Mouse (Mus musculus) CH12.LX (cell line): ENCODE measurements around the gene Nlrp6. TPM values are rescaled to one million over a fixed set of nuclear protein-coding genes. Genes with fewer than 3 reads are reported as not detected.

Source experiments
- DNase-seq: peaks from one replicate; pipeline ENCODE4 v3.0.0-alpha.2; 2013; ENCODE audit errors: extremely low read depth
- H3K27ac ChIP-seq: 2 replicates; pipeline ENCODE4 v1.5.1; 2012; ENCODE audit warnings: low read depth, mild to moderate bottlenecking, control low read depth, moderate library complexity; ENCODE audit not compliant: insufficient read depth
- H3K27me3 ChIP-seq: replicated peaks from 2 replicates; pipeline ENCODE3; 2012; ENCODE audit warnings: inconsistent platforms
- H3K36me3 ChIP-seq, 2 experiments: replicated peaks in 1 of 2; 2 replicates each; pipeline versions ENCODE3 to v1.6.1; 2012; ENCODE audit warnings: inconsistent platforms in 1 of 2, low read length in 1 of 2, mild to moderate bottlenecking in 1 of 2, mixed read lengths in 1 of 2, moderate library complexity in 1 of 2; ENCODE audit not compliant: control insufficient read depth in 1 of 2, insufficient read depth in 1 of 2
- H3K4me1 ChIP-seq, 2 experiments: 2 replicates each; pipeline ENCODE4 v1.6.1; 2012; ENCODE audit warnings: inconsistent platforms in 1 of 2, moderate library complexity in 1 of 2; ENCODE audit not compliant: insufficient read depth in 2 of 2, control insufficient read depth in 1 of 2
- H3K4me2 ChIP-seq: 2 replicates; pipeline ENCODE4 v1.6.1; 2012; ENCODE audit warnings: low read depth, mild to moderate bottlenecking, control low read depth; ENCODE audit not compliant: poor library complexity, insufficient read depth, severe bottlenecking
- H3K4me3 ChIP-seq, 3 experiments: fragments of 150-350 bp in 1 of 3; sonication (generic) in 1 of 3; replicated peaks in 1 of 3; 2 replicates each; pipeline versions ENCODE3 to v1.5.1; 2011 to 2012; ENCODE audit warnings: low read depth in 2 of 3, low read length in 2 of 3, mild to moderate bottlenecking in 2 of 3, moderate library complexity in 2 of 3, control low read depth in 1 of 3, improper control_type of control experiment in 1 of 3, inconsistent platforms in 1 of 3, mixed read lengths in 1 of 3; ENCODE audit not compliant: poor library complexity in 1 of 3
- H3K79me2 ChIP-seq: replicated peaks from 2 replicates; pipeline ENCODE4 v1.6.1; 2012; ENCODE audit warnings: mild to moderate bottlenecking, moderate library complexity; ENCODE audit not compliant: control insufficient read depth, poor library complexity, insufficient read depth, severe bottlenecking; ENCODE audit errors: extremely low read depth
- H3K9ac ChIP-seq: 2 replicates; pipeline ENCODE4 v1.6.1; 2012; ENCODE audit warnings: low read depth, mild to moderate bottlenecking, control low read depth, moderate library complexity; ENCODE audit not compliant: insufficient read depth
- H3K9me3 ChIP-seq: replicated peaks from 2 replicates; pipeline ENCODE3; 2012; ENCODE audit warnings: low read length, inconsistent platforms, mixed read lengths
- BHLHE40 ChIP-seq: IDR thresholded peaks from 2 replicates; pipeline ENCODE4 v1.6.1; 2011; ENCODE audit warnings: mild to moderate bottlenecking, low read depth, low read length, improper control_type of control experiment
- CHD1 ChIP-seq: IDR thresholded peaks from 2 replicates; pipeline ENCODE4 v1.6.1; 2012; ENCODE audit warnings: low read depth, low read length, improper control_type of control experiment, inconsistent platforms
- E2F4 ChIP-seq: IDR thresholded peaks from 2 replicates; pipeline ENCODE4 v1.6.1; 2011; ENCODE audit warnings: low read depth, low read length, improper control_type of control experiment; ENCODE audit not compliant: insufficient replicate concordance
- EP300 ChIP-seq: IDR thresholded peaks from 2 replicates; pipeline ENCODE4 v1.6.1; 2011; ENCODE audit warnings: low read length, improper control_type of control experiment
- HCFC1 ChIP-seq: IDR thresholded peaks from 2 replicates; pipeline ENCODE4 v1.6.1; 2012; ENCODE audit warnings: low read depth, mild to moderate bottlenecking, inconsistent platforms, low read length, improper control_type of control experiment
- IRF4 ChIP-seq: IDR thresholded peaks from 2 replicates; pipeline ENCODE4 v1.6.1; 2014; ENCODE audit warnings: low read depth, mild to moderate bottlenecking, inconsistent platforms, low read length, improper control_type of control experiment
- JUN ChIP-seq: IDR thresholded peaks from 2 replicates; pipeline ENCODE4 v1.6.1; 2011; ENCODE audit warnings: low read depth, mild to moderate bottlenecking, low read length, improper control_type of control experiment, moderate library complexity; ENCODE audit not compliant: insufficient read depth
- JUND ChIP-seq: conservative IDR thresholded peaks from 2 replicates; pipeline ENCODE4 v1.6.1; 2011; ENCODE audit warnings: low read depth, low read length, improper control_type of control experiment
- KAT2A ChIP-seq: IDR thresholded peaks from 2 replicates; pipeline ENCODE4 v1.6.1; 2012; ENCODE audit warnings: low read length, improper control_type of control experiment, inconsistent platforms; ENCODE audit not compliant: insufficient replicate concordance
- MAFK ChIP-seq: IDR thresholded peaks from 2 replicates; pipeline ENCODE4 v1.6.1; 2011; ENCODE audit warnings: low read length, improper control_type of control experiment; ENCODE audit not compliant: insufficient replicate concordance
- MAX ChIP-seq: IDR thresholded peaks from 2 replicates; pipeline ENCODE4 v1.6.1; 2011; ENCODE audit warnings: low read length, improper control_type of control experiment
- MEF2A ChIP-seq: IDR thresholded peaks from 2 replicates; pipeline ENCODE4 v1.6.1; 2014; ENCODE audit warnings: low read depth, mild to moderate bottlenecking, inconsistent platforms, low read length, improper control_type of control experiment, borderline replicate concordance
- MXI1 ChIP-seq: IDR thresholded peaks from 2 replicates; pipeline ENCODE4 v1.6.1; 2011; ENCODE audit warnings: mild to moderate bottlenecking, low read depth, low read length, improper control_type of control experiment
- MYC ChIP-seq: IDR thresholded peaks from 2 replicates; pipeline ENCODE4 v1.6.1; 2011; ENCODE audit warnings: low read depth, mild to moderate bottlenecking, improper control_type of control experiment, low read length
- POLR2A ChIP-seq: IDR thresholded peaks from 2 replicates; pipeline ENCODE4 v1.6.1; 2011; ENCODE audit warnings: low read depth, mild to moderate bottlenecking, improper control_type of control experiment, low read length
- POLR2AphosphoS2 ChIP-seq: IDR thresholded peaks from 2 replicates; pipeline ENCODE4 v1.6.1; 2011; ENCODE audit warnings: low read depth, low read length, improper control_type of control experiment
- SIN3A ChIP-seq: IDR thresholded peaks from 2 replicates; pipeline ENCODE4 v1.6.1; 2012; ENCODE audit warnings: low read length, improper control_type of control experiment, inconsistent platforms
- ZKSCAN1 ChIP-seq: IDR thresholded peaks from 2 replicates; pipeline ENCODE4 v1.6.1; 2012; ENCODE audit warnings: low read depth, inconsistent platforms, low read length, improper control_type of control experiment, borderline replicate concordance
- ZMIZ1 ChIP-seq: IDR thresholded peaks from 2 replicates; pipeline ENCODE4 v1.6.1; 2012; ENCODE audit warnings: low read depth, mild to moderate bottlenecking, inconsistent platforms, low read length, improper control_type of control experiment
- ZNF384 ChIP-seq: IDR thresholded peaks from 2 replicates; pipeline ENCODE4 v1.6.1; 2012; ENCODE audit warnings: low read depth, low read length, improper control_type of control experiment, inconsistent platforms
- dilution Hi-C: fragments of 300-500 bp; cut with MboI; formaldehyde crosslinking; loops from 2 replicates; pipeline ENCODE4 v1.14.3; 2020; ENCODE audit warnings: low sequenced_read_pairs; ENCODE audit not compliant: extremely low pct_unique_long_range_greater_than_20kb, extremely low pct_ligation_motif_present
- in situ Hi-C: fragments of 300-500 bp; cut with MboI; formaldehyde crosslinking; loops from 3 replicates; pipeline ENCODE4 v1.14.3; 2019; ENCODE audit warnings: low sequenced_read_pairs, low pct_ligation_motif_present, low pct_unique_long_range_greater_than_20kb, mixed read lengths
- polyA plus RNA-seq: library from polyadenylated mRNA; unstranded; fragments of >175 nt; gene quantifications from 2 replicates; pipeline ENCODE4 v1.2.1, GENCODE M21; 2012; ENCODE audit warnings: low read depth; ENCODE audit not compliant: insufficient read length
- total RNA-seq, 2 experiments: library from RNA; depleted of rRNA; stranded (reverse); fragments of 300-350 nt in 1 of 2; fragments of >200 nt in 1 of 2; gene quantifications; 2 replicates each; pipeline ENCODE4 v1.2.3; 2012 to 2014

Nlrp6 gene
- total and polyA plus RNA-seq, 3 experiments: 0.14 to 0.21 TPM; not detected in 1

- Histone ChIP-seq H3K4me2 (peak overlapping the region; percentile 48; the same call in 1 of the 2 replicates), H3K4me3 (no peak overlapping the region), H3K9ac (peak overlapping the region; percentile 20), H3K27me3 (no peaks in the 10 kb centered on the region), H3K36me3 (peaks cover 13 to 45% of the 10 kb centered on the region in 2 experiments), H3K9me3 (no peaks in the 10 kb centered on the region), H3K27ac (no peak overlapping the region), H3K4me1 (peaks cover 20 to 61% of the 10 kb centered on the region in 2 experiments), H3K79me2 (peaks cover 27% of the 10 kb centered on the region)
- dilution Hi-C loops: no loop called here
- DNase-seq: no peak
- no peak for TF ChIP-seq IRF4
- no peak for TF ChIP-seq MYC
- no peak for TF ChIP-seq MAX
- no peak for TF ChIP-seq EP300
- TF ChIP-seq POLR2A: no peak
- TF ChIP-seq JUND: no peak
- no peak for TF ChIP-seq KAT2A
- no peak for TF ChIP-seq ZMIZ1
- TF ChIP-seq HCFC1: no peak
- TF ChIP-seq MAFK: no peak
- TF ChIP-seq JUN: no peak
- no peak for TF ChIP-seq MEF2A
- in situ Hi-C loops: no loop called here
Observed at GRCm38 (mm10) chr7:140880419-140880818, 40.3 kb upstream of the Nlrp6 start.

GRCm38 (mm10) chr7:140880865-140881515 lies 39.7 kb upstream of the Nlrp6 start:
- H3K4me3 ChIP-seq: peak overlapping the region; percentile 87 to 91 (median 91)
- dilution Hi-C loops: no loop called here
- peak overlapping the region; percentile 75 for H3K9ac ChIP-seq
- peak; percentile 27 for DNase-seq
- peaks cover 20 to 58% of the 10 kb centered on the region in 2 experiments for H3K4me1 ChIP-seq
- no peak for TF ChIP-seq ZMIZ1
- TF ChIP-seq MAFK: no peak
- TF ChIP-seq JUN: no peak
- TF ChIP-seq E2F4: no peak
- peak; percentile 48; the same call in 1 of the 2 replicates for TF ChIP-seq MAX
- TF ChIP-seq MXI1: no peak
- no peak for TF ChIP-seq MYC
- peak; percentile 82 for TF ChIP-seq ZNF384
- TF ChIP-seq ZKSCAN1: no peak
- TF ChIP-seq KAT2A: no peak
- no peak for TF ChIP-seq POLR2AphosphoS2
- no peak for TF ChIP-seq EP300
- no peak for TF ChIP-seq IRF4
- 0 out of 2 replicates have a peak, but pooled peaks have one; percentile 32 for TF ChIP-seq BHLHE40
- TF ChIP-seq SIN3A: no peak
- TF ChIP-seq CHD1: no peak
- H3K27ac ChIP-seq: no peak overlapping the region
- in situ Hi-C loops: no loop called here
- H3K36me3 ChIP-seq: peaks cover 11 to 45% of the 10 kb centered on the region in 2 experiments
- H3K9me3 ChIP-seq: no peaks in the 10 kb centered on the region
- H3K27me3 ChIP-seq: no peaks in the 10 kb centered on the region
- H3K4me2 ChIP-seq: peak overlapping the region; percentile 52
- peaks cover 29% of the 10 kb centered on the region for H3K79me2 ChIP-seq
